Comparison of ENCODE assay signal across 36 mouse cellular contexts in genomic region chr17:13797691-13798090, GRCm38 (mm10). TPM values are rescaled to one million over a fixed set of nuclear protein-coding genes. Genes with fewer than 3 reads are reported as not detected.
"Had no signal": no experiment of that assay in that cellular context is flagged by ENCODE, and none has a peak within 500 bp of the region (broad histone marks: within the 10 kb centered on the region; RNA-seq: fewer than 3 reads in every experiment).

No protein-coding gene starts in this region.

- H3K9ac ChIP-seq: heart, embryonic 12.5 days; heart, embryonic 13.5 days; heart, embryonic 15.5 days; hindbrain, embryonic 12.5 days; hindbrain, embryonic 13.5 days; hindbrain, embryonic 14.5 days; hindbrain, embryonic 15.5 days; intestine, embryonic 15.5 days; kidney, embryonic 15.5 days had no signal

- DNase-seq: heart, postnatal 10 days; heart, postnatal 14 days; heart, postnatal 36 days; heart, postnatal 4 days; kidney, adult 11 months; kidney, adult 18-20 months; kidney, adult 2 months; kidney, adult 8-10 months; kidney, adult 9 months; kidney, postnatal 10 days; kidney, postnatal 14 days; kidney, postnatal 25 days; kidney, postnatal 36 days; kidney, postnatal 4 days; layer of hippocampus, adult 9-11 months; layer of hippocampus, postnatal 36 days had no signal

- H3K4me2 ChIP-seq: heart, embryonic 11.5 days; heart, embryonic 12.5 days; heart, embryonic 13.5 days; heart, embryonic 15.5 days; hindbrain, embryonic 12.5 days; hindbrain, embryonic 13.5 days; hindbrain, embryonic 14.5 days; hindbrain, embryonic 15.5 days; intestine, embryonic 15.5 days; kidney, embryonic 15.5 days had no signal

- H3K4me3 ChIP-seq: heart, embryonic 10.5 days; heart, embryonic 12.5 days; heart, embryonic 13.5 days; heart, embryonic 15.5 days; hindbrain, embryonic 10.5 days; hindbrain, embryonic 12.5 days; hindbrain, embryonic 13.5 days; hindbrain, embryonic 15.5 days; intestine, embryonic 15.5 days; kidney, embryonic 15.5 days; layer of hippocampus, adult 2 months had no signal

- H3K27me3 ChIP-seq: heart, embryonic 12.5 days; heart, embryonic 13.5 days; heart, embryonic 15.5 days; hindbrain, embryonic 12.5 days; hindbrain, embryonic 13.5 days; hindbrain, embryonic 15.5 days; intestine, embryonic 15.5 days; kidney, embryonic 15.5 days had no signal

- H3K4me1 ChIP-seq: heart, embryonic 10.5 days; hindbrain, embryonic 10.5 days; hindbrain, embryonic 12.5 days; hindbrain, embryonic 13.5 days; hindbrain, embryonic 15.5 days; intestine, embryonic 15.5 days; kidney, embryonic 15.5 days had no signal

- H3K36me3 ChIP-seq: heart, embryonic 12.5 days; heart, embryonic 13.5 days; heart, embryonic 15.5 days; hindbrain, embryonic 10.5 days; hindbrain, embryonic 12.5 days; hindbrain, embryonic 13.5 days; hindbrain, embryonic 15.5 days; intestine, embryonic 15.5 days; kidney, embryonic 15.5 days had no signal

- ATAC-seq: hindbrain, embryonic 16.5 days; hindbrain, postnatal 0 days; inflammation-experienced regulatory T-cells, adult 6 months; intestine, embryonic 15.5 days; intestine, embryonic 16.5 days; intestine, postnatal 0 days had no signal

- H3K27ac ChIP-seq: heart, embryonic 10.5 days; heart, embryonic 13.5 days; heart, embryonic 15.5 days; hindbrain, embryonic 10.5 days; hindbrain, embryonic 12.5 days; hindbrain, embryonic 13.5 days; hindbrain, embryonic 14.5 days; hindbrain, embryonic 15.5 days; hindbrain, postnatal 0 days; intestine, embryonic 15.5 days; kidney, embryonic 15.5 days; kidney, postnatal 0 days; layer of hippocampus, adult 2 months had no signal

- H3K9me3 ChIP-seq: heart, embryonic 10.5 days; heart, embryonic 12.5 days; heart, embryonic 13.5 days; heart, embryonic 15.5 days; hindbrain, embryonic 10.5 days; hindbrain, embryonic 12.5 days; hindbrain, embryonic 13.5 days; hindbrain, embryonic 15.5 days; intestine, embryonic 15.5 days; kidney, embryonic 15.5 days had no signal

RNA-seq across cellular contexts. Expression of gene Tcte2, which starts 36.1 kb away (rescaled TPM):
- total RNA-seq: hematopoietic stem cell, adult 5-6 weeks had no signal
- polyA plus RNA-seq: inflammation-experienced regulatory T-cells, adult 6 months had no signal
